Mouse (Mus musculus) kidney, embryonic 16.5 days (tissue): Measurements from ENCODE around the gene Sec31a. TPM values are rescaled to one million over a fixed set of nuclear protein-coding genes. Genes with fewer than 3 reads are reported as not detected.

Experiments used
- ATAC-seq: fragments of 200-750 bp; cut with Nextera tagmentation; 2 replicates; pipeline ENCODE4 v1.8.0; 2017; ENCODE audit warnings: moderate TSS enrichment; ENCODE audit not compliant: low FRiP score, low TSS enrichment
- H3K27ac ChIP-seq: fragments of 300-500 bp; sonication (generic); 2 replicates; pipeline ENCODE4 v1.5.1; 2014; ENCODE audit warnings: low read length
- H3K27me3 ChIP-seq: fragments of 300-500 bp; sonication (generic); 2 replicates; pipeline ENCODE4 v1.6.1; 2014; ENCODE audit warnings: low read length, control low read depth, mixed read lengths; ENCODE audit not compliant: insufficient read depth
- H3K36me3 ChIP-seq: fragments of 300-500 bp; sonication (generic); 2 replicates; pipeline ENCODE4 v1.6.1; 2014; ENCODE audit warnings: low read length, control low read depth, mixed read lengths; ENCODE audit not compliant: insufficient read depth
- H3K4me1 ChIP-seq: fragments of 300-500 bp; sonication (generic); 2 replicates; pipeline ENCODE4 v1.6.1; 2014; ENCODE audit warnings: low read length, control low read depth, mixed read lengths; ENCODE audit not compliant: insufficient read depth
- H3K4me2 ChIP-seq: fragments of 300-500 bp; sonication (generic); replicated peaks from 2 replicates; pipeline ENCODE4 v1.6.1; 2014; ENCODE audit warnings: low read depth, low read length
- H3K4me3 ChIP-seq: fragments of 300-500 bp; sonication (generic); 2 replicates; pipeline ENCODE4 v1.5.1; 2014; ENCODE audit warnings: mild to moderate bottlenecking, low read length
- H3K9ac ChIP-seq: fragments of 300-500 bp; sonication (generic); replicated peaks from 2 replicates; pipeline ENCODE4 v1.6.1; 2014; ENCODE audit warnings: low read length
- H3K9me3 ChIP-seq: fragments of 300-500 bp; sonication (generic); 2 replicates; pipeline ENCODE4 v1.6.1; 2016; ENCODE audit warnings: low read length, control low read depth
- WGBS: fragments of 180-500 bp; shearing (Covaris S2); extraction: QIAGEN DNeasy Blood & Tissue Kit; methylation state at CpG from one replicate; pipeline ENCODE4 v1.1.7; 2014; 5-methylcytosine and 5-hydroxymethylcytosine counted together
- polyA plus RNA-seq: library from polyadenylated mRNA; unstranded; fragments of >200 nt; fragmentation: Nextera tagmentation; extraction: Ambion mirVana; gene quantifications from 2 replicates; pipeline ENCODE4 v1.2.1, GENCODE M21; 2015

Sec31a gene
- polyA plus RNA-seq, 1 experiment from 2014 or later: 174 TPM

DNA sequence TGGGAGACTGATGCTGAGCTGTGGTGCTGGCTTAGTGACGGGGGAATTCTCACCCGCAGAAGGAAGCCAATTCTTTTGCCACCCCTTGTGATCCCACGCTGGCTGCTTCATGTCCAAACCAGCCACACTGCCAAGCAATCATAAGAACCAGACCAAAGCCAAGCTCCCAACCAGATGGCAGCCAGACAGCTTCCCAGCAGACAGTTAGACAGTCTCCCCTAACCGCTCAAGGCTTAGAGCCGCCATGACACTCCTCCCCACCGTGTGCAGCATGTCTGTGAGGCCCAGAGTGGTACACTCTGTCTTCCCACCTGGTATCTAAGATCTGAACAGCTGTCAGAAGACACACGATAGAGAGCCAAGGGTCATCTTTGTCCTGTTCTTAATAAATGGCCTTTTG is 98.2 kb downstream of the Sec31a start:
- Histone ChIP-seq H3K4me1 (0 out of 2 replicates have a peak, but pooled peaks cover 2% of the 10 kb centered on the region), H3K9ac (no peak overlapping the region), H3K36me3 (no peaks in the 10 kb centered on the region), H3K4me3 (no peak overlapping the region), H3K27me3 (no peaks in the 10 kb centered on the region), H3K4me2 (no peak overlapping the region), H3K27ac (no peak overlapping the region), H3K9me3 (no peaks in the 10 kb centered on the region)
- WGBS: 74% methylated on average over 7 of the region's 7 CpGs
- ATAC-seq: no peak

DNA sequence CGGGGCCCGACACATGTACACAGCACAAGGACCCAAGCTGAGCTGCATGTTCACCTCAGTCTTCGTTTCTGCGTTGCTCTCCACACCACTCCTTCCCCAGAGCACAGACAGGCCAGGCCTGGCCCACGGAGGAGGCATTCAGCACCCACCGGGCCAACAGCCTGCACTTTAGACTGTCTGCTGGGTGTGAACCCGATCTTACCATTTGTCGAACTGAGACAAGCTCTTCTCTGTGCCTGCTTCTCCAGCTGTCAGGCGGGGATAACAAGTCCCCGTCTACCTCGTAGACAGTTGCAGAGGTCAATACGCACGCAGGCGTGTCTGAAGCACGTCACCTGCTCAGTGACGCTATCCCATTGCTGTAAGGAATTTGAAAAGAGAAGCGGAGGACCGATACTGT is 99.0 kb downstream of the Sec31a start:
- no peak overlapping the region for H3K4me3 ChIP-seq
- no peaks in the 10 kb centered on the region for H3K36me3 ChIP-seq
- no peaks in the 10 kb centered on the region for H3K4me1 ChIP-seq
- no peak overlapping the region for H3K4me2 ChIP-seq
- no peak overlapping the region for H3K9ac ChIP-seq
- no peak overlapping the region for H3K27ac ChIP-seq
- no peak for ATAC-seq
- 69% methylated on average over 18 of the region's 18 CpGs for WGBS
- H3K9me3 ChIP-seq: no peaks in the 10 kb centered on the region
- no peaks in the 10 kb centered on the region for H3K27me3 ChIP-seq

DNA sequence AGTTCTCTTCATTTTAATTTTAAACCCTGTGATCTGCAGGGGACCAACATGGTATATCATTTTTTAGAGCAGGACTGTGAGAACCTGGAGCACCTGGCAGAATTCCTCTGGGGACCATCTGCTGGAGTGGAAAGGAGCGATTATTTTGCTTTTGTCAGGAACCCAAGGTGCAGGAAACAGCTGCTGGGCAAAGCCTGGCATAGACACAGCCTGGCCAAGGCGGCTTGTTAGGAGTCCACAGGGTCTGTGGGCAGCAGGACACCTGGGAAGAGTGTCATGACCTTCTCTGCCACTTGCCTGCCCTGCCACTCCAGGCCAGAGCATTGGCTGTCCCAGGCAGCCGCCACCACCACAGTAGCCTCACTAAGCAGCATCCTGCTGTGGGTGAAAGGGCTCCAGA is 100.4 kb downstream of the Sec31a start:
- no peaks in the 10 kb centered on the region for H3K9me3 ChIP-seq
- H3K4me2 ChIP-seq: no peak overlapping the region
- no peak for ATAC-seq
- no peaks in the 10 kb centered on the region for H3K4me1 ChIP-seq
- no peaks in the 10 kb centered on the region for H3K27me3 ChIP-seq
- no peaks in the 10 kb centered on the region for H3K36me3 ChIP-seq
- H3K4me3 ChIP-seq: no peak overlapping the region
- no peak overlapping the region for H3K9ac ChIP-seq
- WGBS: 64% methylated on average over 3 of the region's 3 CpGs
- H3K27ac ChIP-seq: no peak overlapping the region

DNA sequence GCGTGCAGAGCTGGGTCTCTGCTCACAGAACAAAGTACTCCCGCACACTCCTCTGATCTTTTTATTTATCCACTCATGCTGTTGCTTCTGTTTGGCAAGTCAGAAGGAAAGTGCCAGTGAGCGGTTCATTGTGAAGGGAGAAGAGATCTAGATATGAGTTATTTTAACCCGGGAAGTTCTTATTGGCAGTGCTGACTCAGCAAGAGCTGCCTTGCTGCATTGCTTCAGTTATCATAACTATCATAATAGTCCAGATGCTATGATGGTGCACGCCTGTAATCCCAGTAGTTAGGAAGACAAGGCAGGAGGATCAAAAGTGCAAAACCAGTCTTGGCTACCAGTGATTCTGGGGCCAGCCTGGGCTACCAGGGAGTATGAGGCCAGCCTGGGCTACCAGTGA is 103.6 kb downstream of the Sec31a start:
- ATAC-seq: no peak
- Histone ChIP-seq H3K4me1 (no peaks in the 10 kb centered on the region), H3K4me2 (no peak overlapping the region), H3K9me3 (no peaks in the 10 kb centered on the region), H3K4me3 (no peak overlapping the region), H3K9ac (no peak overlapping the region), H3K27me3 (no peaks in the 10 kb centered on the region), H3K27ac (no peak overlapping the region), H3K36me3 (no peaks in the 10 kb centered on the region)
- WGBS: 77% methylated on average over 5 of the region's 5 CpGs

Other genes starting within 250 kb of the Sec31a start
- 11.2 and 12.1 TPM in 2 replicates for gene Lin54, start 84.4 kb upstream of the Sec31a start, polyA plus RNA-seq
- 191 and 193 TPM in 2 replicates for gene Cops4, start 102.1 kb upstream of the Sec31a start, polyA plus RNA-seq
- gene Plac8, start 156.0 kb upstream of the Sec31a start, polyA plus RNA-seq: 87.7 and 91.5 TPM in 2 replicates